Mouse (Mus musculus) E14TG2a.4 (cell line): ENCODE results near the gene Camk1d.

Source experiments
- H3K27me3 ChIP-seq: 2 replicates; pipeline ENCODE4 v1.6.1; 2014; ENCODE audit warnings: low read length, control low read depth; ENCODE audit not compliant: insufficient read depth
- H3K36me3 ChIP-seq: 2 replicates; pipeline ENCODE4 v1.6.1; 2014; ENCODE audit warnings: low read length, control low read depth; ENCODE audit not compliant: insufficient read depth
- H3K4me1 ChIP-seq: replicated peaks from 2 replicates; pipeline ENCODE4 v1.6.1; 2014; ENCODE audit warnings: low read depth, low read length, control low read depth
- H3K4me3 ChIP-seq: replicated peaks from 2 replicates; pipeline ENCODE4 v1.5.1; 2014; ENCODE audit warnings: mild to moderate bottlenecking, low read length
- H3K9me3 ChIP-seq: 2 replicates; pipeline ENCODE4 v1.6.1; 2014; ENCODE audit warnings: low read length, control low read depth
- CTCF ChIP-seq: conservative IDR thresholded peaks from 2 replicates; pipeline ENCODE4 v1.5.1; 2014; ENCODE audit warnings: low read length
- NANOG ChIP-seq: IDR thresholded peaks from 2 replicates; pipeline ENCODE4 v1.6.1; 2014; ENCODE audit warnings: borderline replicate concordance, low read length, mixed read lengths
- POU5F1 ChIP-seq: IDR thresholded peaks from 2 replicates; pipeline ENCODE4 v1.6.1; 2014; ENCODE audit warnings: low read length, borderline replicate concordance

Gene Camk1d

DNA sequence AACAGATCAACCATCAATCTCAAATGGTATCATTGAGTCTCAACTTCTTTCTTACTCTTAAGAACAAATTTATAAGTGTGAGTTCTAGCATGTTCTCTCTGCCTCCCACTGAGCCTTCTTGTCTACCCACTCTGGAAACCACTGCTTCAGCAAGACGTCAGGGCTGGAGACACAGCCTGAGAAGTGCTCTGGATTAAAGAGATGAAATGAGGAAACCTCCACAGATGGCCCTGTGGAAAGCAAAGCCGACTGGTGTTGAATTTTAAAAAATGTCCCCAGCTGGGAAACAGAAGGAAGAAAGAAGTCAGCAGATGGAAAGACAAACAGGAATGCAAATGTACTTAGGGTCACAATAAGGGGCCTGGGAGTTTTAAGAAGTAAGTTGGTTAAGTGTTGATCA lies 180.4 kb downstream of the Camk1d start:
- Histone ChIP-seq H3K4me1 (peaks cover 12% of the 10 kb centered on the region), H3K36me3 (peaks cover 7% of the 10 kb centered on the region; the same call in 1 of the 2 replicates), H3K27me3 (no peaks in the 10 kb centered on the region), H3K9me3 (no peaks in the 10 kb centered on the region), H3K4me3 (no peak overlapping the region)
- TF ChIP-seq POU5F1 (no peak), CTCF (no peak), NANOG (no peak)

DNA sequence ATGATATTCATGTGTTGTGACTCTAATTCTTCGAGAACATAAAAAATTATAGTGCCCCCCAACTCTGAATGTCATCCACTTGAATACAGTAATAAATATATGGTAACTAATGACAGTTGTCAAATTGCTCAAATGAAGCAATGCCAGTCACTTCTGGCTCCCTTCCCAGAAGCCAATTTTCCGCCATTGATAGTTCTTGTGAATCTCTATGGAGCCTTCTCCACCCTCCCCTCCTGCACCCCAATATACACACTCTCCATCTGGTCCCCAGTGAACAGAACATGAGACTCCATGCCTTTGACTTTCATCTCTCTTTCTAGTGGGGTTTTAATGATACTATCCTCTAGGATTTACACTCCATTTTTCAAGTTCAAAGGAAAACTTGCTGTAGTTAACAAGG lies 184.3 kb downstream of the Camk1d start:
- Histone ChIP-seq H3K4me3 (no peak overlapping the region), H3K9me3 (no peaks in the 10 kb centered on the region), H3K36me3 (peaks cover 7% of the 10 kb centered on the region; the same call in 1 of the 2 replicates), H3K27me3 (no peaks in the 10 kb centered on the region), H3K4me1 (peaks cover 4% of the 10 kb centered on the region)
- TF ChIP-seq NANOG = no peak
- no peak for TF ChIP-seq CTCF
- TF ChIP-seq POU5F1 = no peak

DNA sequence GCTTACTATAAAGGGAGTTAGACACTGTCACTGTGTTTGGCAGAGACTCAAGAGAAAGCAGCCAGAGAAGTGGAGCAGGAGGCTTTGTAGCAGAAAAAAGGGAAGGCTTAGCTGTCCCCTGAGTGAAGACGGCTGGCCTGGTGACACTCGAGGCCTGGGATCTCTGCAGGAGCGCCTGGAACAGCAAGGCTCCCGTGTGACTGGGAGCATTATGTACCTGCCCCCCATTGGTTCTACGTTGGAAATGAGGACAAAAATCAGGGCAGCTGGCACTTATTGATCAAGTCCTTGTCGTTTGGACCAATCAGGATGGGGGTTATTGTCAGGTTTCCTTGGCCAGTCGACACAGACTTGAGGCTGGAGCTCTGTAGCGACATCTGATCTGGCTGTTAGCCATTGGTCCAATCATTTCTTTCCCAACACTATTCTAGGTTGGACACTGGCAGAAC lies 195.1 kb downstream of the Camk1d start:
- H3K27me3 ChIP-seq = no peaks in the 10 kb centered on the region
- H3K36me3 ChIP-seq = peaks cover 5% of the 10 kb centered on the region; the same call in 1 of the 2 replicates
- no peaks in the 10 kb centered on the region for H3K4me1 ChIP-seq
- TF ChIP-seq NANOG = no peak
- H3K9me3 ChIP-seq = peaks cover 4% of the 10 kb centered on the region; the same call in 1 of the 2 replicates
- no peak overlapping the region for H3K4me3 ChIP-seq

DNA sequence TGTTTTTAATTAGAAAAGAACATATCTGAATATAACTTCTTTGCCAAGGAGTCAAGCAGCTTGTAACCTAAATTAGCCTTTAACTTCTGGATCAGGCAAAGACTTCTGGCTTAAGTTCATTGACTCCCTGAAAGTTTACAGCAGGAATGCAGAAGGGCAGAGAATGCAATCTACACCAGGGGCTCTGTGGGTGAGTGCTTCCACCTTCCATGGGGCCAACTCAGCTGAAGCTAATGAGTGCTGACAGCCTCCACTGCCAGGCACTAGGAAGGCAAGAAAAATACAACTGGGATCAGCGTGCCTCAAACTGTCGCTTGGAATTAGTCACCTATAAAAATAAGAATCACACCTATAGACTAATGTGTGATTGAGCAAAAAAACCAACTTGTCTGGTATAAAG lies 199.2 kb downstream of the Camk1d start:
- TF ChIP-seq POU5F1 = no peak
- no peak for TF ChIP-seq CTCF
- no peak for TF ChIP-seq NANOG

DNA sequence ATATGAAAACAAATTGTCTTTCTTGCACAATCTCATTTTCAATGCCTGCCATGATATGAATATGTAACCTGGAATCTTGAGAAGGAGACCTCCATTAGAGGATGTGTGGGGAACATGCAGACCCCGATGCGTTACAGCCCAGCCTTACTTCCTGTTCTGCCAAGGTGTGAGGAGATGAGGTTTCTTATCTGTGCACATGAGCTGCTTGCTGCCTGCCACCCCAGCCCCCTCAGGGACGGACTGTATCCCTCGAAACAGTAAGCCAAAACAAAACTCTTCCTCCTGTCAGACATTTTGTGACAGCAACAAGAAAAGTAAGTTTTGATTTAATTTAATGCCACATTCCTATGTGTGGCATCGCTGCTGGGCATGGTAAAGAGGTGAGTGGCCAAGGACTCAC lies 200.2 kb downstream of the Camk1d start:
- peaks cover 8% of the 10 kb centered on the region; the same call in 1 of the 2 replicates for H3K36me3 ChIP-seq
- no peak for TF ChIP-seq NANOG
- no peak for TF ChIP-seq CTCF
- no peak for TF ChIP-seq POU5F1
- peaks cover 5% of the 10 kb centered on the region; the same call in 1 of the 2 replicates for H3K9me3 ChIP-seq
- H3K4me3 ChIP-seq = no peak overlapping the region
- H3K27me3 ChIP-seq = no peaks in the 10 kb centered on the region
- H3K4me1 ChIP-seq = no peaks in the 10 kb centered on the region

More for the DNA sequence above, 199.2 kb downstream of the Camk1d start:
- H3K4me3 ChIP-seq = no peak overlapping the region
- H3K9me3 ChIP-seq = peaks cover 5% of the 10 kb centered on the region; the same call in 1 of the 2 replicates
- peaks cover 8% of the 10 kb centered on the region; the same call in 1 of the 2 replicates for H3K36me3 ChIP-seq
- H3K4me1 ChIP-seq = no peaks in the 10 kb centered on the region
- H3K27me3 ChIP-seq = no peaks in the 10 kb centered on the region

DNA sequence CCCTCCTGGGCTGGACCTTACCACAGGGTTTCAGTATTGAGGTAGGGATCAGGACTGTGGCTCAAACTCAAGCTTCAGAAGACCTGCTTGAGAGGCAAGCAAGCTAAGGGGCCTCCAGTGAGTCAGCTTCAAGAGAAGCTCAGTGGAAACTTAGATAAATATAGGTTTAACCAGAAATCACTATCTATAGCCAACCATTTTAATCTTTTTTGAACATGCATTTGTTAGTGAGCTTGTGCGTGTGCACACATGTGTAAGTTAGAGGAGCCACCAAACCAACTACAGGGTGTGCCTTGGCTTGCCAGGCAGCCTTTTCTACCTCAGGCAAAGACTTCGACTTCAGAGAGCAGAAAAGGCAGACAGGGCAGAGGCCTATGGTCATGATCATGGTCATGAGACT lies 200.7 kb downstream of the Camk1d start:
- H3K36me3 ChIP-seq = peaks cover 8% of the 10 kb centered on the region; the same call in 1 of the 2 replicates
- H3K4me1 ChIP-seq = no peaks in the 10 kb centered on the region
- no peaks in the 10 kb centered on the region for H3K27me3 ChIP-seq
- peaks cover 5% of the 10 kb centered on the region; the same call in 1 of the 2 replicates for H3K9me3 ChIP-seq
- TF ChIP-seq CTCF = no peak
- no peak for TF ChIP-seq NANOG
- no peak for TF ChIP-seq POU5F1
- H3K4me3 ChIP-seq = no peak overlapping the region

DNA sequence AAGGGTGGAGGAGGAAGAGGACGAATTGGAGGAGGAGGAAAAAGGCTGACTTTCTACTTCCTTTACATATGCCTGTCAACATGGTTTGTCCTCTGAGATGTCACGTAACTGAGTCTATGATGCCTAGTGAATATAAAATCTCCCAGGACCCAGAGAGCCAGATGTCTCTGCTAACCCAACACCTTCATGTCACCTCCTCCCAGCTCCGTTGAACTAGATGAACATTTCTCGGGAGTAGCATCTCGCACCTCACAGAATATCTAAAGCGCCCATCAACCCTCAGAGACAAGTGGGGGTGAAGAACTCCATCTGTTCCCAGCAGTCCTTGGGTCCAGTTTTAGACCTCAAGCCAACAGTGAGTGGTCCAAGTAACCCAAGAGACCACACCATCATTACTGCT lies 204.3 kb downstream of the Camk1d start:
- Histone ChIP-seq H3K4me3 (no peak overlapping the region), H3K9me3 (peaks cover 31% of the 10 kb centered on the region), H3K36me3 (peaks cover 12% of the 10 kb centered on the region), H3K4me1 (no peaks in the 10 kb centered on the region), H3K27me3 (no peaks in the 10 kb centered on the region)
- TF ChIP-seq CTCF (no peak), POU5F1 (no peak), NANOG (no peak)

DNA sequence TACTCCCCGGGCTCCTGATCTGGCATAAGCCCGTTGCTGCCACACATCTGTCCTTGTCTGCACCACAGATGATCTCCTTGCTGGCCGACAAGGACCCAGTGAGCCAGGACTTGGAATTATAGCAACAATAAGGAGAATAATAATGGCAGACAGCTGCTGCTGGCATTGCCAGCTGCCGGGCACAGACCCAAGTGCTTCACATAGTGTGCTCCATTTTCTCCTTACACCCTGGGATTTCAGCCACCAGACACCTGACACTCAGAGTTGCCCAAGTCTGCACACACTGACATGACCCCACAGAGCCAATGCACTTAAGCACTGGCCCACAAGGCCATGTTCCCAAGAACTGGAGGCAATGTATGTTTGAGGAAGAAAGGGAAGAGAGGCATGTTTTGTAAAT lies 214.7 kb downstream of the Camk1d start:
- no peaks in the 10 kb centered on the region for H3K27me3 ChIP-seq
- H3K4me3 ChIP-seq = no peak overlapping the region
- peaks cover under 1% of the 10 kb centered on the region; the same call in 1 of the 2 replicates for H3K9me3 ChIP-seq
- peaks cover 37% of the 10 kb centered on the region for H3K36me3 ChIP-seq
- TF ChIP-seq NANOG = no peak
- TF ChIP-seq CTCF = no peak
- TF ChIP-seq POU5F1 = no peak
- H3K4me1 ChIP-seq = no peaks in the 10 kb centered on the region; the same call in 1 of the 2 replicates

DNA sequence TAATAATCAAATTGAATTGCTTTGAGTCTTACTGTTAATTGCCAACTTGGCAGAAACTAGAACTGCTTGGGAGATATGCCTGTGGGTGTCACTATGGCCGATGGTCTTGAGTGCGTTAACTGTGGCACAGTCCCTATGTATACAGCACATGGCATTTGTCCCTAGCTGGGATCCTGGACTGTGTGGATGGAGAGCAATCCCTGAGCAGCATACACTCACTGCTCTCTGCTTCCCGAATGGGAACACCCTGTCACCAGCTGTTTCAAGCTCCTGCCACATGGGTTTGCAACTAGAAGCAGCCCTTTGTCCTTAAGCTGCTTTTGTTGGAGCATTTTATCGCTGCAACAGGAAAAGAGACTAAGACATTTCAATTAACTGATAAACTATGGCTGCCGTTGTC lies 224.4 kb downstream of the Camk1d start:
- no peak overlapping the region for H3K4me3 ChIP-seq
- H3K27me3 ChIP-seq = no peaks in the 10 kb centered on the region
- H3K4me1 ChIP-seq = peaks cover 8% of the 10 kb centered on the region
- TF ChIP-seq POU5F1 (no peak), NANOG (no peak), CTCF (no peak)
- H3K36me3 ChIP-seq = no peaks in the 10 kb centered on the region
- H3K9me3 ChIP-seq = no peaks in the 10 kb centered on the region

DNA sequence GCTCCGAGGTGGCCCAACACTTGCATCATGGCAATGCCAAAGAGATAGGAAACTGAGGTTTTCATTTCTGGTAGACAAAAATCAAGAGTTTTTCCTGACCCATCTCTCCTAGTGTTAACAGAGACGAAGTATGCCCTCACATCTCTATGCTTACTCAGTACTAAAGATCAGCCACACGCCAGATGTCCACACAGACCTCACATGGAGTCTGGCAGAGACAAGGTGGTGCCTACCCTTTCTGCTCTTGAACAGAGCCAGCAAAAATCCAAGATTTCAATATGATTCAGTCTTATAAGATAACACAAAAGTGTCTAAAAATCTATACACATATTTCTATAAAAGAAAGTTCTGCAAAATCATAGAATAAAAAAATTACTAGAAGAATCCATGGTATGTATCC lies 227.0 kb downstream of the Camk1d start:
- peaks cover 28% of the 10 kb centered on the region for H3K4me1 ChIP-seq
- no peaks in the 10 kb centered on the region for H3K36me3 ChIP-seq
- no peak overlapping the region for H3K4me3 ChIP-seq
- no peaks in the 10 kb centered on the region for H3K9me3 ChIP-seq
- H3K27me3 ChIP-seq = no peaks in the 10 kb centered on the region
- TF ChIP-seq CTCF = no peak
- TF ChIP-seq NANOG = no peak
- TF ChIP-seq POU5F1 = no peak
